Mouse (Mus musculus): ENCODE data around the gene Mbnl3. TPM values are rescaled to one million over a fixed set of nuclear protein-coding genes. Genes with fewer than 3 reads are reported as not detected.

Gene Mbnl3
- polyA plus RNA-seq (2012; rRNA removed): 2.3 and 3.0 TPM in 2 replicates

DNA sequence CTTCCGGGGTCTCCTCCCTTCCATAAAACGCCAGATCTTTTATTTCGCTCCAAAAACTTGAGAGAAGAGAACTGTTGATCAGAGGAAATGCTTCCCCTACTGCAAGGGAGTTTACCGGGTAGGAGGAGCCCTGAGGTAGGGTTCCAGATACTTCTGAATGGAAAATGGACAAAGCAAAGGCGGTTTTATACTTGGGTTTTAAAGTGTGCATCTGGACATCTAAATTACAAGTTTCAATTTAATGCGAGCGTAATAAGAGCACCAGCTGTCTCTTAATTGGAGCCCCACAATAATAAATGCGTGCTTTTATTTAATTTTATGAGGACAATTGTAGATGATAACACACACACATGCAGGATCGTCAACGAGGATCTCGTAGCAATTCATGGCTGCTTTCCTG lies at the start of gene Mbnl3:
Gene Mbnl3 (minus strand): TSS at position 101 of the 400 bp plus-strand sequence.

Other genes starting within 250 kb of the Mbnl3 start
- 8.3 and 10.4 TPM in 2 replicates for gene Rap2c, start 188.5 kb downstream of the Mbnl3 start, polyA plus RNA-seq (2012; rRNA removed)